Mouse (Mus musculus): ENCODE measurements around the gene Myd88. TPM values are rescaled to one million over a fixed set of nuclear protein-coding genes. Genes with fewer than 3 reads are reported as not detected.

Gene Myd88
- polyA plus RNA-seq, 1 experiment from 2014 or later = 9.2 TPM

- WGBS = 92% methylated on average over 3 of the region's 3 CpGs
- peaks cover 8% of the 10 kb centered on the region for H3K36me3 ChIP-seq
- H3K27me3 ChIP-seq (ENCODE audit: low read depth, poor library complexity, severe bottlenecking) = peaks cover 13% of the 10 kb centered on the region
- no peak overlapping the region for H3K27ac ChIP-seq
- DNase-seq (ENCODE audit: low spot score) = no peak
- H3K4me1 ChIP-seq = peaks cover 31% of the 10 kb centered on the region
- H3K9me3 ChIP-seq (replicated peaks) = no peaks in the 10 kb centered on the region
- no peak overlapping the region for H3K4me3 ChIP-seq
These were observed 2.9 kb downstream of the Myd88 start for GRCm38 (mm10) chr9:119338350-119338749.

GRCm38 (mm10) chr9:119337842-119338241, 3.4 kb downstream of the Myd88 start:
- H3K4me3 ChIP-seq = no peak overlapping the region
- DNase-seq (ENCODE audit: low spot score) = no peak
- peaks cover 3% of the 10 kb centered on the region for H3K36me3 ChIP-seq
- no peak overlapping the region for H3K27ac ChIP-seq
- H3K9me3 ChIP-seq (replicated peaks) = no peaks in the 10 kb centered on the region
- H3K4me1 ChIP-seq = peaks cover 31% of the 10 kb centered on the region
- 93% methylated on average over 14 of the region's 14 CpGs for WGBS
- H3K27me3 ChIP-seq (ENCODE audit: low read depth, poor library complexity, severe bottlenecking) = peaks cover 13% of the 10 kb centered on the region

- no peak overlapping the region for H3K27ac ChIP-seq
- 87% methylated on average over 4 of the region's 4 CpGs for WGBS
- H3K9me3 ChIP-seq (replicated peaks) = no peaks in the 10 kb centered on the region
- no peak for DNase-seq (ENCODE audit: low spot score)
- H3K4me3 ChIP-seq = no peak overlapping the region
- peaks cover 16% of the 10 kb centered on the region for H3K4me1 ChIP-seq
- peaks cover 13% of the 10 kb centered on the region for H3K27me3 ChIP-seq (ENCODE audit: low read depth, poor library complexity, severe bottlenecking)
- H3K36me3 ChIP-seq = no peaks in the 10 kb centered on the region
These were observed 5.6 kb downstream of the Myd88 start for GRCm38 (mm10) chr9:119335571-119335970.

GRCm38 (mm10) chr9:119334834-119335233, 6.4 kb downstream of the Myd88 start:
- H3K27ac ChIP-seq = no peak overlapping the region
- 91% methylated on average over 2 of the region's 2 CpGs for WGBS
- no peaks in the 10 kb centered on the region for H3K9me3 ChIP-seq (replicated peaks)
- peaks cover 13% of the 10 kb centered on the region for H3K27me3 ChIP-seq (ENCODE audit: low read depth, poor library complexity, severe bottlenecking)
- H3K4me1 ChIP-seq = peaks cover 9% of the 10 kb centered on the region
- H3K36me3 ChIP-seq = no peaks in the 10 kb centered on the region
- H3K4me3 ChIP-seq = no peak overlapping the region
- no peak for DNase-seq (ENCODE audit: low spot score)

GRCm38 (mm10) chr9:119334324-119334723, 6.9 kb downstream of the Myd88 start:
- Histone ChIP-seq H3K27me3 (ENCODE audit: low read depth, poor library complexity, severe bottlenecking) (peaks cover 13% of the 10 kb centered on the region), H3K36me3 (no peaks in the 10 kb centered on the region), H3K4me3 (no peak overlapping the region), H3K4me1 (peaks cover 4% of the 10 kb centered on the region), H3K9me3 (replicated peaks) (no peaks in the 10 kb centered on the region), H3K27ac (no peak overlapping the region)
- WGBS = 66% methylated on average over 10 of the region's 10 CpGs
- no peak for DNase-seq (ENCODE audit: low spot score)

- WGBS = 91% methylated on average over 15 of the region's 15 CpGs
- no peak for DNase-seq (ENCODE audit: low spot score)
These were observed 10.8 kb downstream of the Myd88 start for GRCm38 (mm10) chr9:119330186-119330963.

GRCm38 (mm10) chr9:119328488-119328887, 12.7 kb downstream of the Myd88 start:
- Histone ChIP-seq H3K9me3 (replicated peaks) (no peaks in the 10 kb centered on the region), H3K36me3 (no peaks in the 10 kb centered on the region), H3K4me3 (no peak overlapping the region), H3K4me1 (peaks cover 2% of the 10 kb centered on the region; the same call in 1 of the 2 replicates), H3K27ac (no peak overlapping the region), H3K27me3 (ENCODE audit: low read depth, poor library complexity, severe bottlenecking) (no peaks in the 10 kb centered on the region)
- no peak for DNase-seq (ENCODE audit: low spot score)
- 90% methylated on average over 3 of the region's 3 CpGs for WGBS

More at GRCm38 (mm10) chr9:119330186-119330963, 10.8 kb downstream of the Myd88 start:
- Histone ChIP-seq H3K4me3 (no peak overlapping the region), H3K27me3 (ENCODE audit: low read depth, poor library complexity, severe bottlenecking) (no peaks in the 10 kb centered on the region), H3K4me1 (no peaks in the 10 kb centered on the region), H3K27ac (no peak overlapping the region), H3K36me3 (no peaks in the 10 kb centered on the region), H3K9me3 (replicated peaks) (no peaks in the 10 kb centered on the region)

GRCm38 (mm10) chr9:119324130-119324529, 17.1 kb downstream of the Myd88 start:
- peaks cover 19% of the 10 kb centered on the region for H3K4me1 ChIP-seq
- no peaks in the 10 kb centered on the region for H3K9me3 ChIP-seq (replicated peaks)
- H3K27ac ChIP-seq = no peak overlapping the region
- no peak for DNase-seq (ENCODE audit: low spot score)
- WGBS = 67% methylated on average over 1 of the region's 1 CpGs
- H3K27me3 ChIP-seq (ENCODE audit: low read depth, poor library complexity, severe bottlenecking) = no peaks in the 10 kb centered on the region
- H3K36me3 ChIP-seq = no peaks in the 10 kb centered on the region
- H3K4me3 ChIP-seq = no peak overlapping the region

GRCm38 (mm10) chr9:119323260-119323645, 18.0 kb downstream of the Myd88 start:
- no peaks in the 10 kb centered on the region for H3K27me3 ChIP-seq (ENCODE audit: low read depth, poor library complexity, severe bottlenecking)
- peaks cover 4% of the 10 kb centered on the region; the same call in 1 of the 2 replicates for H3K36me3 ChIP-seq
- 9% methylated on average over 9 of the region's 9 CpGs for WGBS
- H3K9me3 ChIP-seq (replicated peaks) = no peaks in the 10 kb centered on the region
- H3K27ac ChIP-seq = peak overlapping the region; percentile 99
- H3K4me3 ChIP-seq = peak overlapping the region; percentile 81
- no peak for DNase-seq (ENCODE audit: low spot score)
- peaks cover 19% of the 10 kb centered on the region for H3K4me1 ChIP-seq

GRCm38 (mm10) chr9:119322289-119323259, 18.6 kb downstream of the Myd88 start, which contains the start of gene Oxsr1:
Oxsr1 (minus strand) TSS chr9:119322427.
- H3K27ac ChIP-seq = peak within 1 kb of the TSS; percentile 99
- H3K4me1 ChIP-seq = peaks cover 19% of the 10 kb centered on the region
- WGBS = under 1% methylated on average over 76 of the region's 76 CpGs
- no peaks in the 10 kb centered on the region for H3K27me3 ChIP-seq (ENCODE audit: low read depth, poor library complexity, severe bottlenecking)
- DNase-seq (ENCODE audit: low spot score) = peak; percentile 99
- peak within 1 kb of the TSS; percentile 81 for H3K4me3 ChIP-seq
- H3K9me3 ChIP-seq (replicated peaks) = no peaks in the 10 kb centered on the region
- H3K36me3 ChIP-seq = peaks cover 6% of the 10 kb centered on the region; the same call in 1 of the 2 replicates

GRCm38 (mm10) chr9:119321392-119322229, 19.6 kb downstream of the Myd88 start:
- peaks cover 19% of the 10 kb centered on the region for H3K4me1 ChIP-seq
- peak overlapping the region; percentile 81 for H3K4me3 ChIP-seq
- H3K36me3 ChIP-seq = peaks cover 6% of the 10 kb centered on the region; the same call in 1 of the 2 replicates
- H3K9me3 ChIP-seq (replicated peaks) = no peaks in the 10 kb centered on the region
- H3K27me3 ChIP-seq (ENCODE audit: low read depth, poor library complexity, severe bottlenecking) = no peaks in the 10 kb centered on the region
- DNase-seq (ENCODE audit: low spot score) = peak; percentile 68
- H3K27ac ChIP-seq = peak overlapping the region; percentile 99
- under 1% methylated on average over 59 of the region's 59 CpGs for WGBS

GRCm38 (mm10) chr9:119320946-119321345, 20.3 kb downstream of the Myd88 start:
- no peak for DNase-seq (ENCODE audit: low spot score)
- peak overlapping the region; percentile 25; the same call in 1 of the 2 replicates for H3K27ac ChIP-seq
- WGBS = 15% methylated on average over 7 of the region's 7 CpGs

More at GRCm38 (mm10) chr9:119320946-119321345, 20.3 kb downstream of the Myd88 start:
- Histone ChIP-seq H3K4me3 (peak overlapping the region; percentile 81), H3K27me3 (ENCODE audit: low read depth, poor library complexity, severe bottlenecking) (no peaks in the 10 kb centered on the region), H3K9me3 (replicated peaks) (no peaks in the 10 kb centered on the region), H3K4me1 (peaks cover 19% of the 10 kb centered on the region), H3K36me3 (peaks cover 6% of the 10 kb centered on the region; the same call in 1 of the 2 replicates)

Data from limb, embryonic 10.5 days (tissue).